Mouse (Mus musculus): ENCODE results near the gene Sirt2. TPM values are rescaled to one million over a fixed set of nuclear protein-coding genes. Genes with fewer than 3 reads are reported as not detected.

Gene Sirt2
- total RNA-seq, 2 experiments from 2014 or later, result 91.5 to 99.9 TPM

DNA sequence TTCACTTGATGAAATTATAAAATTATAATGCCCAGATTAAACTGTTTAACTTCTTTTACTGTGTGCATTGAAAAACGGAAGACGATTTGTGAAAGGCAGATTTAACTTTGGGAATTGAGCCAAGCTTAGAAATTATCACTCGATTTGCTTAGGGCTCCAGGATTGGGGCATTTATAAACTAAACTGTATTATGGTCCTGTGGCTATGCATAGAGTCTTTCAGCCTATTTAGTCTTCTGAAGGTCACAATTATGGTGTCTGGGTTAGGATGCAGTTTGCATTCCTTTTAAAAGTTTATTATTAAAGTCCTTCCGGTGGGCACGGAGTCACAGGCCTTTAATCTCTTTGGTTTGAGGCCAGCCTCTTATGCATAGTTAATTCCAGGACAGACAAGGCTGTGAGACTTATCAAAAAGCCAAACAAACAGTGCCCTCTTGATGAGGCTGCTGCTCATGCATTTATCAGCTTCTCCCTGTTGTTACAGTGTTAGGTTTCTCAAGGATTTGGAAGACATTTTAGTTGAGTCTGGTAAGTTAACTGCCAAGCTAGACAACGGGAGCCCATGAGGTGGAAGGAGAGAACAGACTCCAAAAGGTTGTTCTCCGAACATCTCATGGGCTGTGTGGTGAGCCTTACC is 45.2 kb downstream of the Sirt2 start:
- DNase-seq, result no peak
- intact Hi-C loops (cut with DNase I), result no loop called here

DNA sequence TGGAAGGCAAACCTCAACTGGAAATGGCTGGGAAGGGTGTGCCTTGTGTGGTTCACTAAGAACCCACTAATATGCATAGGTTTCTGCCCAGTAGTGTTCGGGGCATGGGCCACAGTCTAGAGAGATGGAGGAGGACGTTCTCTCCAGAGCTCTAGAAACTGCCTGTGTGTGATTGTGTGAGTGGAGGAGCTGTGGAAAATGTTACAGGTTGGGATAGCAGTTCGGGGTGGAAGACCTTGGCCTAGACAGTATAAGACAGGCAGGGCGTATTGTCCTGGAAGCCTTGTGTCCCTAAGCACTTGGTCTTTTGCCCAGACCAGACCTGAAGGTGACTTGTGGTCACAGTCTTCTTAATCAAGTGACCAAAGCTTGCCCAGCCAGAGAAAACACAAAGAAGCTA is 45.9 kb downstream of the Sirt2 start:
- DNase-seq, result no peak
- intact Hi-C loops (cut with DNase I), result no loop called here

- DNase-seq, result no peak
- intact Hi-C loops (cut with DNase I), result no loop called here
Observed at GRCm38 (mm10) chr7:28812949-28813348, 46.4 kb downstream of the Sirt2 start.

DNA sequence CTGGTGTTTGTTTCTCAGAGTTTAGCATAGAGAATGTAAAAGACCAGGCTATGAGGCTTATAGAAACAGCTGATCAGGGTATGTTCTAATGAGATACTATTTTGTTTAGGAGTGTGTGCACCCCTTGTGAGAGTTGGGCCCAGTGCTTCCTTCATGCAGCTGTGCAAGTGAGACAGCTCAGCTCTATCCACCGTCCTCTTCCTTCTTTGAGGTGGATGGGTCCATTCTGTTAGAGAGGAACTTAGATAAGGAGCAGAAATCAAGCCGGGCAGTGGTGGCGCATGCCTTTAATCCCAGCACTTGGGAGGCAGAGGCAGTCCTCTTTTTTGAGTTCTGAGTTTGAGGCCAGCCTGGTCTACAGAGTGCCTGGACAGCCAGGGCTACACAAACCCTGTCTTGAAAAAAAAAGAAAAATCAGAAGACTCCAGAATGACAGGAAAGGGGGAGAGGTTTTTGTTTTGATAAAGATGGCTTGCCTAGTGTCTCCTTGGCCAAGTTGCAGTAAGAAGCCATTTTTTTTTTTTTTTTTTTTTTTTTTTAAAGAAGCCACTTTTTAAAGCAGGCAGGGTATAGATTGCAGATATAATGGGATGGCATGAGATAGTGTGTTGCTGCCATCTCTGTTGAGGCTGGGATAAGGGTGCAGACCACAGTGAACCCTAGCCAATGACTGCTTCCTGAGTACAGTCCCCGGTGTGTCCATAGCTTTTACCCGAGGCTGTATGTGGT is 47.9 kb downstream of the Sirt2 start:
- no peak for DNase-seq
- intact Hi-C loops (cut with DNase I), result no loop called here

DNA sequence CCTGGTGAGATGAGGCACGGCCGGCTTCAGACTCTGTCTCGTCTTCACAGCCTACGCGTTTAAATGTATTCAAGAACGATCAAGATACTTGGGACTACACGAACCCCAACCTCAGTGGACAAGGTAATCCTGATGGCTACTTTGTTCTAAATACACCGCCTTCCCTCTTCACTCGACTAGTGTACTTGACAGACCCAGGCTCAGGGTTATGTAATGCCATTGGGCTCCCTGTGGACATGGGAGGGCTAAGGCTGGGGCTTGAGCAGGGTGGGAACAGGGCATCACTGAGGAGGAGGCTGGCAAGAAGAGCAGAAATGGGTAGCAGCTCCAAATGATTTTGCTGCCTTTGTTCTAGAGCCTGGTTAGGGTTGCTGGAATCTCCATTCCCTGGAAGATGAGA is 48.7 kb downstream of the Sirt2 start:
- intact Hi-C loops (cut with DNase I), result no loop called here
- DNase-seq, result no peak

DNA sequence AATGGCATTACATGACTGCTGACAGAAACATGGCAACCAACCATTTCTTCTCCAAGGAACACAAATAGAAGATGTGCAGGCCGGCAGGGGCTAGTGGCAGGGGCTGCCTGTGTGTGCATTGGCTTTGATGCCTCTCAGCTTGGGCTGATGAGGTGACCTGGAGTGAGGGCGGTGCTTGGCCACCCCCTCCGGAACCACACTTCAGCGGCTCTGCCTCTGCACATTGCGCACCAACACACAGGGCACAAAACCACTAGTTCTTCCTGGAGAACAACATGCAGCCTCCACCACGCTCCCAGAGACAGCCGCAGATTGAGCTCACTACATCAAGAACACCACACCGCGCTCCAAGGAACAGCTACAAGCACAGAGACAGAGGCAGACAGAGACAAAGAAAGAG is 49.7 kb downstream of the Sirt2 start:
- DNase-seq, result no peak
- intact Hi-C loops (cut with DNase I), result no loop called here

- no peak for DNase-seq
- intact Hi-C loops (cut with DNase I), result no loop called here
Observed at GRCm38 (mm10) chr7:28816920-28817319, 50.4 kb downstream of the Sirt2 start.

- DNase-seq, result no peak
- intact Hi-C loops (cut with DNase I), result no loop called here
Observed at GRCm38 (mm10) chr7:28817524-28817923, 51.0 kb downstream of the Sirt2 start.

DNA sequence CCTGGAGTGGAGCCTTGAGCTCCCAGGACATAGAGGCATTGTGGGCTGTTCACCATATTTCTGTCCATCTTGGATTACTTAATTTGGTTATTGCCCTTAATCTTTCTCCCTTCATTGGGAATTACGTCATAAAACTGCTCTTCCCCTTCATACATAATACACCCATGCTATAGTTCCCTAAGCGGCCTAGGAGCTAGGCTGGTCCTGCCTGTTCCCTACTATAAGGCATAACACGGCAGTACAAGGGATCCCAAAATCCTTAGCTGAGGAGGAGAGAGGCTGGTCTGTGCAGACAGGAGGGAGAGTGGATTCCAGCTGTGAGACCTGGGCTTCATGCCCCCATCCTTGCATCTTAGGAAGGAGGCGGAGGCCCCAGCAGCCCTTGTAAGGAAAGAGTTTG is 51.4 kb downstream of the Sirt2 start:
- no peak for DNase-seq
- intact Hi-C loops (cut with DNase I), result no loop called here

DNA sequence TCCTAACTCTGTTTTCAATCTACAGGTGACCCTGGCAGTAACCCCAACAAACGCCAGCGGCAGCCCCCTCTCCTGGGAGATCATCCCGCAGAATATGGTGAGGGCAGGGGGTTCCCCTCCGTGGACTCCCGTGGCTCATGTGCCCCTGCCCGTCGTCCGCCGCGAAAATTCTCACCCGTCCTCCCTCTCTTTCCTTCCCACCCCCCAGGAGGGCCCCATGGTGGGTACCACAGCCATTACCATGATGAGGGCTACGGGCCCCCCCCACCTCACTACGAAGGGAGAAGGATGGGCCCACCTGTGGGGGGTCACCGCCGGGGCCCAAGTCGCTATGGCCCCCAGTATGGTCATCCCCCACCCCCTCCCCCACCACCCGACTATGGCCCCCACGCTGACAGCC is 51.9 kb downstream of the Sirt2 start:
- intact Hi-C loops (cut with DNase I), result no loop called here
- DNase-seq, result no peak

- DNase-seq, result no peak
- intact Hi-C loops (cut with DNase I), result no loop called here
Observed at GRCm38 (mm10) chr7:28818861-28819452, 52.4 kb downstream of the Sirt2 start.

DNA sequence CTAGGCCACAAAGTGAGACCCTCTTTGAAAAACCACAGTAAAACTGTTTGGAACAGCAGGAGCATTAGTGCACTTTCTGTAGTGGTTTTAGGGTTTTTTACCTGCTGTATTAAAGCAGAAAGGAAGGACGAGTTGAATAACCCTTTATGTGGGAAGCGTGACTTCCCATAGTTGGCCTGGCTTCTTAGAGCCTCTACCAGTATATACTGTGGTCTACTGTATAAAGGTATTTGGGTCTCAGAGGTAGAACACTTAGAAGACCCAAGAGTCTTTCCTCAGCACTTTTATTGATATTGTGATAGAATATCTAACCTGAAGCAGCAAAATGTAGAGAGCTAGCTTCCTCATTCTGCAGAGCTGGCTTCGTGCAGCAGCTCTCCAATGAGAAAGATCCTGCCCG is 53.0 kb downstream of the Sirt2 start:
- no peak for DNase-seq
- intact Hi-C loops (cut with DNase I), result no loop called here

DNA sequence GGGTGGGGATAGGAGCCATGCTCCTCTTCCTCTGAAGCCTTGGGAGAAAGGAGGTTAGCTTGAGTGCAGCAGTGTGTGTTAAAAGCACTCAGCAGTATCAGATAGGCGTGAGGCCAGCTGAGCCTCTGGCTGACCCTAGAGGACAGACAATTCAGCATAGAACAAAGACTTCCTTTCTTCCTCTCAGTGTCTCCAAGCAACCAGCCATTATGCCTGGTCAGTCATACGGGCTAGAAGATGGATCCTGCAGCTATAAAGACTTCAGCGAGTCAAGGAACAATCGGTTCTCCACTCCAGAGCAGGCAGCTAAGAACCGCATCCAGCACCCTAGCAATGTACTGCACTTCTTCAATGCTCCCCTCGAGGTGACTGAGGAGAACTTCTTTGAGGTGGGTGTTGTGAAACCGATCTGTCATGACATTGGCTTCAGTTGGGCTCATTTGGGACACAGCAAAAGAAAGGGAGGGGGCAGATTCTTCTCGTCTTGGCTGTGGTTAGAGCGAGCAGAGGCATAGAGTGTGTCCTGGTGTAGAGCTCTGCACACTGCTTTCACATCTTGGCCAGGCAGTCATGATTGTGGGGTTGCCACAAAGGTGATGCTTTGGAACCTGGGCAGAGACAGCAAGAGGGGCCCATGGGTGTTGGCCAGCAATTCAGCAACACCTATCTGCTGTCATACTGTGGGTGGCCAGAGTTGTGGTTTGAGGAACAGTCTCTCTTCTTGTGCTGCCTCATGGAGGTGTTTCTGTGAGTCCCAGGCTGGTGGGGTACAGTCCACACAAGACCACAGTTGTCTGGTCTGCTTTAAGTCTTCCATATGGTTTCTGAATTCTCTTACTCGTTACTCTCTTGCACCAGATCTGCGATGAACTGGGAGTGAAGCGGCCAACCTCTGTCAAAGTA is 54.1 kb downstream of the Sirt2 start:
- intact Hi-C loops (cut with DNase I), result no loop called here
- no peak for DNase-seq

DNA sequence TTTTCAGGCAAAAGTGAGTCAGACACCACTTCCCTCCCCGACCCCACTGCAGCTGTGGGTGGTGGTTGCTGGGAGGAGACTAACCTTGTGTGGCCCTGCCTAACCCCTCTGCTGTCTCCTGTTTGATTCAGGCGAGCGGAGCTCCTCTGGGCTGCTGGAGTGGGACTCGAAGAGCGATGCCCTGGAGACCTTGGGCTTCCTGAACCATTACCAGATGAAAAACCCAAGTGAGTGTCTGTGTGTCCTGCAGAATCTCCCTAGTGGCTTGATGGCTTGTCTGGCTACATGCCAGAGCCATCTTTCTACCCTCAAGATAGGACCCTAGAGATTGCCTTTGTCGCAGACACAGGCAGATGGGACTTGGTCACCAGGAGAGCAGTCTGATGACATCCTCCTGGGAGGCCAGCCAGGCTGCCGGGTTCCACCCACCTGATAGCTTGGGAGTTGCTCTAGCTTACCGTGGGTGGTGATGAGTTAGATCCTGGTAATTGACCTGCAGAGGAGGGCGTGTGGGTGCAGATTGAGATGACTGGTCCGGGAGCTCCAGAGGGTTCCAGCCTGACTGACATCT is 54.8 kb downstream of the Sirt2 start:
- intact Hi-C loops (cut with DNase I), result no loop called here
- peak; percentile 60 for DNase-seq

GRCm38 (mm10) chr7:28822556-28822955 is 56.0 kb downstream of the Sirt2 start:
- intact Hi-C loops (cut with DNase I), result no loop called here
- DNase-seq, result no peak

- intact Hi-C loops (cut with DNase I), result no loop called here
- DNase-seq, result no peak
Observed at GRCm38 (mm10) chr7:28822993-28823903, 56.7 kb downstream of the Sirt2 start.

DNA sequence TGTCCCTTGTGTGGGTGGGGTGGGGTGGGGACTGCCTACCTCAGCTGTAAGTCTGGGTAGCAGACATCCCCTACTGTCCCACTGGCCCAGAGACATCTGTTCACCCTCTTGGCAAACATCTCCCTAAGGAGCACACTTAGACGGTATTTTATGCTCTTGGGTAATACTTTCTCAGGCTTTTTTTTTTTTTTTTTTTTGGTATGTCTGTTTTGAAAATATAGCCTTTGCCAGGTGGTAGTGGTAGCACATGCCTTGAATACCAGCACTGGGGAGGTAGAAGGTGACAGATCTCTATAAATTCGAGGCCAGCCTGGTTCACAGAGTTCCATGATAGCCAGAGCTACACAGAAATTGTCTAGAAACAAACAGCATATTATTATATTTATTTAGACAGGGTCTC is 57.4 kb downstream of the Sirt2 start:
- no peak for DNase-seq
- intact Hi-C loops (cut with DNase I), result no loop called here

GRCm38 (mm10) chr7:28824941-28825685 is 58.6 kb downstream of the Sirt2 start, which contains the start of gene Ech1:
Gene Ech1, plus strand, starts transcription at chr7:28825217.
- intact Hi-C loops (cut with DNase I), result no loop called here
- DNase-seq, result peak; percentile 91

Measured in left cerebral cortex, postnatal 4 days (tissue).